Mouse (Mus musculus) intestine, postnatal 0 days (tissue): ENCODE results near the gene Gm17581. TPM values are rescaled to one million over a fixed set of nuclear protein-coding genes. Genes with fewer than 3 reads are reported as not detected.

Experiments used
- ATAC-seq: fragments of 200-750 bp; cut with Nextera tagmentation; 2 replicates; pipeline ENCODE4 v1.8.0; 2017; ENCODE audit warnings: mild to moderate bottlenecking, moderate TSS enrichment, moderate library complexity
- H3K27ac ChIP-seq: fragments of 300-500 bp; sonication (generic); 2 replicates; pipeline ENCODE4 v1.5.1; 2014; ENCODE audit warnings: mild to moderate bottlenecking, low read depth, low read length, moderate library complexity
- H3K27me3 ChIP-seq: fragments of 300-500 bp; sonication (generic); replicated peaks from 2 replicates; pipeline ENCODE4 v1.6.1; 2014; ENCODE audit warnings: low read length, mixed read lengths; ENCODE audit not compliant: control insufficient read depth, insufficient read depth
- H3K36me3 ChIP-seq: fragments of 300-500 bp; sonication (generic); 2 replicates; pipeline ENCODE4 v1.6.1; 2014; ENCODE audit warnings: mild to moderate bottlenecking, moderate library complexity; ENCODE audit not compliant: control insufficient read depth, insufficient read depth
- H3K4me1 ChIP-seq: fragments of 300-500 bp; sonication (generic); replicated peaks from 2 replicates; pipeline ENCODE4 v1.6.1; 2014; ENCODE audit warnings: antibody characterized with exemption, low read length, mixed read lengths; ENCODE audit not compliant: control insufficient read depth, insufficient read depth
- H3K4me2 ChIP-seq: fragments of 300-500 bp; sonication (generic); replicated peaks from 2 replicates; pipeline ENCODE4 v1.6.1; 2014; ENCODE audit warnings: low read depth, mild to moderate bottlenecking, moderate library complexity
- H3K4me3 ChIP-seq: fragments of 300-500 bp; sonication (generic); 2 replicates; pipeline ENCODE4 v1.5.1; 2014; ENCODE audit warnings: low read depth, low read length
- H3K9ac ChIP-seq: fragments of 300-500 bp; sonication (generic); 2 replicates; pipeline ENCODE4 v1.6.1; 2014; ENCODE audit warnings: mild to moderate bottlenecking, low read depth, low read length
- H3K9me3 ChIP-seq: fragments of 300-500 bp; sonication (generic); 2 replicates; pipeline ENCODE4 v1.6.1; 2016; ENCODE audit warnings: mixed run types; ENCODE audit not compliant: control insufficient read depth
- CTCF ChIP-seq: sonication (generic); IDR thresholded peaks from 2 replicates; pipeline ENCODE4 v1.5.1; 2016; ENCODE audit warnings: low read depth, mild to moderate bottlenecking, control low read depth, antibody characterized with exemption, moderate library complexity
- WGBS: fragments of 180-500 bp; shearing (Covaris S2); extraction: QIAGEN DNeasy Blood & Tissue Kit; methylation state at CpG from one replicate; pipeline ENCODE4 v1.1.7; 2014; 5-methylcytosine and 5-hydroxymethylcytosine counted together
- polyA plus RNA-seq: library from polyadenylated mRNA; unstranded; fragments of >200 nt; fragmentation: Nextera tagmentation; extraction: Ambion mirVana; gene quantifications from 2 replicates; pipeline ENCODE4 v1.2.1, GENCODE M21; 2015

The Gm17581 gene
- polyA plus RNA-seq, 1 experiment from 2014 or later = not detected

- peaks cover 11% of the 10 kb centered on the region; the same call in 1 of the 2 replicates for H3K36me3 ChIP-seq
- 69% methylated on average over 7 of the region's 7 CpGs for WGBS
- no peaks in the 10 kb centered on the region for H3K4me1 ChIP-seq
- no peaks in the 10 kb centered on the region for H3K27me3 ChIP-seq
- TF ChIP-seq CTCF = no peak
- H3K4me3 ChIP-seq = no peak overlapping the region
- no peaks in the 10 kb centered on the region for H3K9me3 ChIP-seq
- H3K4me2 ChIP-seq = no peak overlapping the region
- no peak for ATAC-seq
- no peak overlapping the region for H3K9ac ChIP-seq
- no peak overlapping the region for H3K27ac ChIP-seq
These were observed 38.8 kb downstream of the Gm17581 start for GRCm38 (mm10) chr2:155696851-155697250.

- no peaks in the 10 kb centered on the region for H3K9me3 ChIP-seq
- no peak overlapping the region for H3K9ac ChIP-seq
- 0 out of 2 replicates have a peak, but pooled peaks cover 4% of the 10 kb centered on the region for H3K36me3 ChIP-seq
- 0 out of 2 replicates have a peak overlapping the region, but pooled peaks have one; percentile 25 for H3K4me2 ChIP-seq
- no peak overlapping the region for H3K27ac ChIP-seq
- peak; percentile 93 for TF ChIP-seq CTCF
- no peak overlapping the region for H3K4me3 ChIP-seq
- no peak for ATAC-seq
- 16% methylated on average over 7 of the region's 7 CpGs for WGBS
- no peaks in the 10 kb centered on the region for H3K4me1 ChIP-seq
- H3K27me3 ChIP-seq = no peaks in the 10 kb centered on the region
These were observed 39.5 kb downstream of the Gm17581 start for GRCm38 (mm10) chr2:155696091-155696558.

GRCm38 (mm10) chr2:155695316-155695715, 40.4 kb downstream of the Gm17581 start:
- Histone ChIP-seq H3K4me3 (no peak overlapping the region), H3K27me3 (no peaks in the 10 kb centered on the region), H3K4me1 (peaks cover 3% of the 10 kb centered on the region; the same call in 1 of the 2 replicates), H3K4me2 (no peak overlapping the region), H3K27ac (no peak overlapping the region), H3K36me3 (no peaks in the 10 kb centered on the region), H3K9ac (no peak overlapping the region), H3K9me3 (no peaks in the 10 kb centered on the region)
- TF ChIP-seq CTCF = no peak
- WGBS = 69% methylated on average over 3 of the region's 3 CpGs
- ATAC-seq = no peak

- WGBS = 69% methylated on average over 2 of the region's 2 CpGs
- TF ChIP-seq CTCF = no peak
- Histone ChIP-seq H3K4me2 (no peak overlapping the region), H3K4me1 (peaks cover 3% of the 10 kb centered on the region; the same call in 1 of the 2 replicates), H3K4me3 (no peak overlapping the region), H3K27ac (no peak overlapping the region), H3K27me3 (no peaks in the 10 kb centered on the region), H3K36me3 (no peaks in the 10 kb centered on the region), H3K9ac (no peak overlapping the region), H3K9me3 (no peaks in the 10 kb centered on the region)
- no peak for ATAC-seq
These were observed 41.1 kb downstream of the Gm17581 start for GRCm38 (mm10) chr2:155694564-155694963.

- Histone ChIP-seq H3K27me3 (no peaks in the 10 kb centered on the region), H3K36me3 (no peaks in the 10 kb centered on the region), H3K4me1 (peaks cover 3% of the 10 kb centered on the region; the same call in 1 of the 2 replicates), H3K9me3 (no peaks in the 10 kb centered on the region), H3K4me3 (no peak overlapping the region), H3K9ac (no peak overlapping the region), H3K27ac (no peak overlapping the region), H3K4me2 (no peak overlapping the region)
- 77% methylated on average over 4 of the region's 4 CpGs for WGBS
- ATAC-seq = no peak
- no peak for TF ChIP-seq CTCF
These were observed 42.5 kb downstream of the Gm17581 start for GRCm38 (mm10) chr2:155693136-155693535.

- H3K4me2 ChIP-seq = peak within 1 kb of the TSS; percentile 73
- H3K9me3 ChIP-seq = no peaks in the 10 kb centered on the region
- WGBS = under 1% methylated on average over 65 of the region's 72 CpGs
- H3K4me3 ChIP-seq = peak within 1 kb of the TSS; percentile 99
- no peaks in the 10 kb centered on the region for H3K27me3 ChIP-seq
- H3K4me1 ChIP-seq = peaks cover 3% of the 10 kb centered on the region; the same call in 1 of the 2 replicates
- no peaks in the 10 kb centered on the region for H3K36me3 ChIP-seq
- TF ChIP-seq CTCF = peak; percentile 99
- peak; percentile 97 for ATAC-seq
- H3K27ac ChIP-seq = peak within 1 kb of the TSS; percentile 90
- H3K9ac ChIP-seq = peak within 1 kb of the TSS; percentile 92
These were observed 43.8 kb downstream of the Gm17581 start, which contains the start of gene Trpc4ap for GRCm38 (mm10) chr2:155691723-155692493. Trpc4ap (minus strand) TSS chr2:155692384.
